Mouse (Mus musculus): ENCODE results near the gene Nol12. TPM values are rescaled to one million over a fixed set of nuclear protein-coding genes. Genes with fewer than 3 reads are reported as not detected.

Gene Nol12
- polyA plus RNA-seq, 1 experiment from 2014 or later, result 46.9 TPM

DNA sequence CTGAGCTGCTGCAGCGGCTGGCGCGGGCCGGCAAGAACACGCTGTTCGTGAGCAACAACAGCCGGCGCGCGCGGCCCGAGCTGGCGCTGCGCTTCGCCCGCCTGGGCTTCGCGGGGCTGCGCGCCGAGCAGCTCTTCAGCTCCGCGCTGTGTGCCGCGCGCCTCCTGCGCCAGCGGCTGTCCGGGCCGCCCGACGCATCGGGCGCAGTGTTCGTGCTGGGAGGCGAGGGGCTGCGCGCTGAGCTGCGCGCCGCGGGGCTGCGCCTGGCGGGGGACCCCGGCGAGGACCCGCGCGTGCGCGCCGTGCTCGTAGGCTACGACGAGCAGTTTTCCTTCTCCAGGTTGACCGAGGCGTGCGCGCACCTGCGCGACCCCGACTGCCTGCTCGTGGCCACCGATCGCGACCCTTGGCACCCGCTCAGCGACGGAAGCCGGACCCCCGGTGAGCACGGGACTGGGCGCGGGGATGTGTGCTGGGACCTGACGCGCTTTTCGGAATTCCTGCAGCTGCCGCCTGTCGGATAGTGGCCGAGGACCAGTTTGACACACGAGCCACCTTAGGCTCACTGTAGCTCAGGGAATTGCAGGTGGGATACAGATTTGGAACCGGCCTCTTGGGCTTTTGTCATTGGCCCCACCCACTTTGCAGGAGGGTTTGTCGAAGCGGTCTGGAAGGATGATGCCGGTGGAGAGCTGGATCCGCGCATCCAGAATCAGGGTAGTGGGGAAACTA, 20.5 kb upstream of the Nol12 start:
- Histone ChIP-seq H3K4me2 (ENCODE audit: low read depth, low read length) (peak overlapping the region; percentile 100), H3K9me3 (replicated peaks; ENCODE audit: control insufficient read depth, low read length) (no peaks in the 10 kb centered on the region), H3K4me1 (ENCODE audit: control insufficient read depth, insufficient read depth, low read length) (peaks cover 22% of the 10 kb centered on the region), H3K27ac (ENCODE audit: low read length) (peak overlapping the region; percentile 84), H3K36me3 (ENCODE audit: control insufficient read depth, insufficient read depth, low read length) (peaks cover 12% of the 10 kb centered on the region; the same call in 1 of the 2 replicates), H3K4me3 (replicated peaks; ENCODE audit: low read length) (peak overlapping the region; percentile 68), H3K9ac (ENCODE audit: low read length) (peak overlapping the region; percentile 84), H3K27me3 (ENCODE audit: control insufficient read depth, insufficient read depth, low read length) (no peaks in the 10 kb centered on the region; the same call in 1 of the 2 replicates)
- ATAC-seq (ENCODE audit: insufficient read depth, low FRiP score), result peak; percentile 49
- WGBS, result under 1% methylated on average over 87 of the region's 87 CpGs

DNA sequence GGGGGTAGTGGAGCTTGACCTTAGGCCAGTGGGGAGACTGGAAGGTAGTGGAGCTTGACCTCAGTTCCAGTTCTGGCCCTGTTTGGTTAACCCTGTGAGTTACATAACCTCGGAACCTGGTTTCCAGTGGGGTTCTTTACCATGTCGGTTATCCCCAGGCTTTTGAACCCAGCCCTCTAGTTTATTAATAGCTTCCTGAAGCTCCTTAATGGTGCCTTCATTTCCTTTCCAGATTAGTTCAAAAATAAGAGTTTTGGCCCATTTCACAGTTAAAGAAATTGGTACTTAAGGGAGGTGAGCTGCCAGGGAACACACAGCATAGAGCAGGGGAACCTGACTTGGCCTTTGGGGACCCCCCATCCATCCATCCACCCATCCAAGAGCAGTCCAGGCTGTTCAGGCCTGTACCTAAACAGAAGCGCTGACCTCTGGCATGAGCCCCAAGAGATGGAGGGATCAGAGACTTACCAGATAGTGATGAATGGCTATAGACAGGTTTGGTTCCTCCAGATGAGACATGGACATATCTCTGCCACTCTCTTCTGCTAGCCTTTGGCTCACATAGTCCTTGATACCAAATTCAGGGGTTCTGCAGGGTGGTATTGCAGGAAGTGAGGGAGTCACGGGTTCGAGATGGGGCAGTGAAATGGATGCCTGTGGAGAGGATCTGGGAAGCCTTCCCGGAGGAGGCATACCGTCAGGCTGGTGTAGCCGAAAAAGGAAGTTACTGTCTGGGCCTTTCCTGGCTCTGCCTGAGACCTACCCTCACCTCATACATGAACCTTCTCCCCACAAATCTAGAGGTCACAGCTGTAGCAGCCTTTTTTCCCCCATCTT, 19.7 kb upstream of the Nol12 start:
- H3K4me3 ChIP-seq (replicated peaks; ENCODE audit: low read length), result peak overlapping the region; percentile 68
- H3K4me2 ChIP-seq (ENCODE audit: low read depth, low read length), result peak overlapping the region; percentile 100
- ATAC-seq (ENCODE audit: insufficient read depth, low FRiP score), result no peak
- 49% methylated on average over 8 of the region's 8 CpGs for WGBS
- peaks cover 7% of the 10 kb centered on the region; the same call in 1 of the 2 replicates for H3K36me3 ChIP-seq (ENCODE audit: control insufficient read depth, insufficient read depth, low read length)
- H3K27me3 ChIP-seq (ENCODE audit: control insufficient read depth, insufficient read depth, low read length), result no peaks in the 10 kb centered on the region; the same call in 1 of the 2 replicates
- peak overlapping the region; percentile 84 for H3K9ac ChIP-seq (ENCODE audit: low read length)
- no peaks in the 10 kb centered on the region for H3K9me3 ChIP-seq (replicated peaks; ENCODE audit: control insufficient read depth, low read length)
- no peak overlapping the region for H3K27ac ChIP-seq (ENCODE audit: low read length)
- H3K4me1 ChIP-seq (ENCODE audit: control insufficient read depth, insufficient read depth, low read length), result peaks cover 22% of the 10 kb centered on the region

GRCm38 (mm10) chr15:78915660-78916017, 19.1 kb upstream of the Nol12 start:
- WGBS, result 8% methylated on average over 8 of the region's 8 CpGs
- Histone ChIP-seq H3K9ac (ENCODE audit: low read length) (peak overlapping the region; percentile 44), H3K27me3 (ENCODE audit: control insufficient read depth, insufficient read depth, low read length) (no peaks in the 10 kb centered on the region; the same call in 1 of the 2 replicates), H3K4me1 (ENCODE audit: control insufficient read depth, insufficient read depth, low read length) (peaks cover 22% of the 10 kb centered on the region), H3K4me3 (replicated peaks; ENCODE audit: low read length) (peak overlapping the region; percentile 68), H3K9me3 (replicated peaks; ENCODE audit: control insufficient read depth, low read length) (no peaks in the 10 kb centered on the region), H3K4me2 (ENCODE audit: low read depth, low read length) (peak overlapping the region; percentile 100), H3K36me3 (ENCODE audit: control insufficient read depth, insufficient read depth, low read length) (peaks cover 3% of the 10 kb centered on the region; the same call in 1 of the 2 replicates), H3K27ac (ENCODE audit: low read length) (no peak overlapping the region)
- no peak for ATAC-seq (ENCODE audit: insufficient read depth, low FRiP score)

DNA sequence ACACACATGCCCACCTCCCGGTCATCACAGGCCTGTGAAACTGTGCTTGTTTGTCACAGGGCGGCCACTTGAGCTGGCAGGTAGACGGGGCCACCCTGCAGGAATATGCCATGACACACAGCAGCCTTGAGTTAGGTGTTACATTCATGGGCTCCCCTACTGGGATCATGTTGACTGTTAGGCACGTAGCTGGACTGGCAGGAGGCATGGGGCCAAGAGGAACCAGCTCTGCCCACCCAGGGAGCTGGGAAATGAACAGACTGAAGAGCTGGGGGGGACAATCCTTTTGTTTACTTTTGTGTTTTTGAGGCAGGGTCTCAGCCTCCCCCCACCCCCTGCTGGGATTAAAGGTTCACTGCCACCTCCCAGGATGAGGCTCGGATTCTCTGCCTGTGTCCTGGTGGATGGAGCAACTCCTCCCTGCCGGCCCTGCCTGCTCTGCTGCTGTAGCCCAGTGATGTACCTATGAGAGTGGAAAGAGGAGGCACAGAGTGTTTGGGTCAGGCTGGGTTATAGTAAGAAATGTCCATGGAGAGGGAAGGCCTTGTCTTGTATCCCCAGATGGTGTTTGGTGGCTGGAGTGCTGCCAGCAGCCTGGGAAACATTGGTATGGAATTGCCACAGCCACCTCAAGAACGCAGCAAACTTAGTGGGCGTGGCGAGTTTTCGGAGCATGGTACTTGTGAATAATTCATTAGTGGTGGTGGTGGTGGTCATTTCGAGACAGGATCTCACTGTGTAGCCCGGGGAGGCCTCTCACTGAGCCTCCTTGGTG, 18.5 kb upstream of the Nol12 start:
- peaks cover 22% of the 10 kb centered on the region for H3K4me1 ChIP-seq (ENCODE audit: control insufficient read depth, insufficient read depth, low read length)
- no peaks in the 10 kb centered on the region; the same call in 1 of the 2 replicates for H3K27me3 ChIP-seq (ENCODE audit: control insufficient read depth, insufficient read depth, low read length)
- ATAC-seq (ENCODE audit: insufficient read depth, low FRiP score), result no peak
- no peaks in the 10 kb centered on the region for H3K36me3 ChIP-seq (ENCODE audit: control insufficient read depth, insufficient read depth, low read length)
- H3K4me2 ChIP-seq (ENCODE audit: low read depth, low read length), result peak overlapping the region; percentile 100
- WGBS, result 69% methylated on average over 12 of the region's 12 CpGs
- H3K4me3 ChIP-seq (replicated peaks; ENCODE audit: low read length), result peak overlapping the region; percentile 26
- no peaks in the 10 kb centered on the region for H3K9me3 ChIP-seq (replicated peaks; ENCODE audit: control insufficient read depth, low read length)
- H3K9ac ChIP-seq (ENCODE audit: low read length), result peak overlapping the region; percentile 44
- no peak overlapping the region for H3K27ac ChIP-seq (ENCODE audit: low read length)

DNA sequence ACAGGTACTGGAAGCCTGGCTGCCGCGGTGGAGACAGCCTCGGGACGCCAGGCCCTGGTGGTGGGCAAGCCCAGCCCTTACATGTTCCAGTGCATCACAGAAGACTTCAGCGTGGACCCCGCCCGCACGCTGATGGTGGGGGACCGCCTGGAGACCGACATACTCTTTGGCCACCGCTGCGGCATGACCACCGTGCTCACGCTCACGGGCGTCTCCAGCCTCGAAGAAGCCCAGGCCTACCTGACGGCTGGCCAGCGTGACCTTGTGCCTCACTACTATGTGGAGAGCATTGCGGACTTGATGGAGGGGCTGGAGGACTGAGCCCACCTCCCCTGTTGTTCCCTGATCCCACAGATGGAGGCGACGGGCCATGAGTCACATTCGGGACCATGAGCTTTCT, 16.6 kb upstream of the Nol12 start:
- Histone ChIP-seq H3K9ac (ENCODE audit: low read length) (no peak overlapping the region), H3K36me3 (ENCODE audit: control insufficient read depth, insufficient read depth, low read length) (no peaks in the 10 kb centered on the region), H3K4me1 (ENCODE audit: control insufficient read depth, insufficient read depth, low read length) (peaks cover 22% of the 10 kb centered on the region), H3K9me3 (replicated peaks; ENCODE audit: control insufficient read depth, low read length) (no peaks in the 10 kb centered on the region), H3K4me2 (ENCODE audit: low read depth, low read length) (no peak overlapping the region), H3K27ac (ENCODE audit: low read length) (no peak overlapping the region), H3K27me3 (ENCODE audit: control insufficient read depth, insufficient read depth, low read length) (no peaks in the 10 kb centered on the region; the same call in 1 of the 2 replicates), H3K4me3 (replicated peaks; ENCODE audit: low read length) (no peak overlapping the region)
- ATAC-seq (ENCODE audit: insufficient read depth, low FRiP score), result no peak
- WGBS, result 91% methylated on average over 23 of the region's 23 CpGs

DNA sequence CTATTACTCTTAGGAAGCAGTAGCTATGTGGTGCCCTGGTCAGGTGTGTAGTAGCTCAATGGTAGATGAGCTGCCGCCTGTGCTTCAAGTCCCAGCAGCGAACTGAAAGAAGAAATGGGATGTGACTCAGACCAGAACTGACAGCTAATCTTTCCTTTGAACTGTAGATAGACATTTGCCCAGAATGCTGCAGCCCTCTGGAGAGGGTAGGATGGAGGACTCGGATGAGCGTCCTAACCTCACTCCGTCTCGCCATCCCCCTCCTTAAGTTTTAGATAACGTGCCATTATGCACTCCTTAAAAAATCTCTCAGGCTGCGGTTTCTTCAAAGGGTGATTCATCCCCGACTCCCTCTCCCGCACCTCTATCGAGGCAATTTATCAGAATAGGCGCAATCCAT, 14.8 kb upstream of the Nol12 start:
- Histone ChIP-seq H3K27ac (ENCODE audit: low read length) (no peak overlapping the region), H3K9me3 (replicated peaks; ENCODE audit: control insufficient read depth, low read length) (no peaks in the 10 kb centered on the region)
- WGBS, result 59% methylated on average over 12 of the region's 12 CpGs

GRCm38 (mm10) chr15:78922700-78923099, 12.0 kb upstream of the Nol12 start:
- no peak for ATAC-seq (ENCODE audit: insufficient read depth, low FRiP score)
- H3K36me3 ChIP-seq (ENCODE audit: control insufficient read depth, insufficient read depth, low read length), result no peaks in the 10 kb centered on the region
- H3K9me3 ChIP-seq (replicated peaks; ENCODE audit: control insufficient read depth, low read length), result no peaks in the 10 kb centered on the region
- H3K9ac ChIP-seq (ENCODE audit: low read length), result no peak overlapping the region
- H3K27me3 ChIP-seq (ENCODE audit: control insufficient read depth, insufficient read depth, low read length), result no peaks in the 10 kb centered on the region
- H3K4me2 ChIP-seq (ENCODE audit: low read depth, low read length), result no peak overlapping the region
- no peak overlapping the region for H3K4me3 ChIP-seq (replicated peaks; ENCODE audit: low read length)
- H3K4me1 ChIP-seq (ENCODE audit: control insufficient read depth, insufficient read depth, low read length), result peaks cover 21% of the 10 kb centered on the region
- no peak overlapping the region for H3K27ac ChIP-seq (ENCODE audit: low read length)
- WGBS, result 77% methylated on average over 7 of the region's 7 CpGs

More for the DNA sequence above, 14.8 kb upstream of the Nol12 start:
- Histone ChIP-seq H3K4me2 (ENCODE audit: low read depth, low read length) (no peak overlapping the region), H3K9ac (ENCODE audit: low read length) (no peak overlapping the region), H3K27me3 (ENCODE audit: control insufficient read depth, insufficient read depth, low read length) (no peaks in the 10 kb centered on the region; the same call in 1 of the 2 replicates), H3K4me1 (ENCODE audit: control insufficient read depth, insufficient read depth, low read length) (peaks cover 14% of the 10 kb centered on the region), H3K36me3 (ENCODE audit: control insufficient read depth, insufficient read depth, low read length) (no peaks in the 10 kb centered on the region), H3K4me3 (replicated peaks; ENCODE audit: low read length) (no peak overlapping the region)
- no peak for ATAC-seq (ENCODE audit: insufficient read depth, low FRiP score)

DNA sequence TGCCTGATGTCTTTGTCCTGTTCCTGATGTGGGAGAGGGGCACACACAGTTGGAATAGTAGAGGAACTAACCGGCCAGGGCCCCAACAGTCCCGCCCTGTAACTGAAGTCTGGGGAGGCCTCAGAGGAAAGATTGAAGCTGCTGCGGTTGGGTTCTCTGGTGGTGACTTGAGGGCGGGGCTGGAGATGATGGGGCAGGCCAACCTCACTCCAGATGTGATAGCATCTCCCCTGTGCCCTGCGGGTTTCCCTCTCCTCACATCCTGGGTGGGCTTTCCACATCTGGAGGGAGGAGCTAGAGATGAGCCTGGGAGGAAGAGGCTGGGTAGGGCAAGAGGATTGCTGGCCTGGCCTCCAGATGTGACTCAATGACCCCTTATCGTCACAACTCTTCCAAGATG, 11.1 kb upstream of the Nol12 start:
- WGBS, result 56% methylated on average over 6 of the region's 6 CpGs
- Histone ChIP-seq H3K9ac (ENCODE audit: low read length) (no peak overlapping the region), H3K9me3 (replicated peaks; ENCODE audit: control insufficient read depth, low read length) (no peaks in the 10 kb centered on the region), H3K27ac (ENCODE audit: low read length) (no peak overlapping the region), H3K27me3 (ENCODE audit: control insufficient read depth, insufficient read depth, low read length) (no peaks in the 10 kb centered on the region), H3K4me3 (replicated peaks; ENCODE audit: low read length) (no peak overlapping the region), H3K4me1 (ENCODE audit: control insufficient read depth, insufficient read depth, low read length) (peaks cover 26% of the 10 kb centered on the region), H3K36me3 (ENCODE audit: control insufficient read depth, insufficient read depth, low read length) (no peaks in the 10 kb centered on the region), H3K4me2 (ENCODE audit: low read depth, low read length) (no peak overlapping the region)
- ATAC-seq (ENCODE audit: insufficient read depth, low FRiP score), result no peak
